Mouse (Mus musculus) ES-E14 (cell line): ENCODE measurements around the gene Cox6b1.

Experiments
- CHD2 ChIP-seq: IDR thresholded peaks from 2 replicates; pipeline ENCODE4 v1.6.1; 2014; ENCODE audit warnings: mild to moderate bottlenecking, low read depth, low read length, inconsistent platforms
- HCFC1 ChIP-seq: IDR thresholded peaks from 2 replicates; pipeline ENCODE4 v1.6.1; 2012; ENCODE audit warnings: low read length, inconsistent platforms, borderline replicate concordance; ENCODE audit not compliant: insufficient read depth
- MAFK ChIP-seq: IDR thresholded peaks from 2 replicates; pipeline ENCODE4 v1.6.1; 2014; ENCODE audit warnings: mild to moderate bottlenecking, low read depth, low read length, inconsistent platforms; ENCODE audit not compliant: insufficient read depth
- ZC3H11A ChIP-seq: IDR thresholded peaks from 2 replicates; pipeline ENCODE4 v1.6.1; 2012; ENCODE audit warnings: low read depth, mild to moderate bottlenecking, inconsistent platforms, low read length, borderline replicate concordance
- ZNF384 ChIP-seq: IDR thresholded peaks from 2 replicates; pipeline ENCODE4 v1.6.1; 2012; ENCODE audit warnings: low read depth, low read length, inconsistent platforms

- TF ChIP-seq ZC3H11A: no peak
- no peak for TF ChIP-seq CHD2
- TF ChIP-seq MAFK: no peak
- no peak for TF ChIP-seq ZNF384
- TF ChIP-seq HCFC1: no peak
Measured at GRCm38 (mm10) chr7:30665321-30665720, 39.4 kb upstream of the Cox6b1 start.
